Mouse (Mus musculus) CH12.LX (cell line): Measurements from ENCODE around the gene Prss2.

Experiments
- BHLHE40 ChIP-seq: IDR thresholded peaks from 2 replicates; pipeline ENCODE4 v1.6.1; 2011; ENCODE audit warnings: mild to moderate bottlenecking, low read depth, low read length, improper control_type of control experiment
- CHD2 ChIP-seq: IDR thresholded peaks from 2 replicates; pipeline ENCODE4 v1.6.1; 2011; ENCODE audit warnings: low read length, improper control_type of control experiment
- CTCF ChIP-seq, 2 experiments: IDR thresholded peaks in 1 of 2; conservative IDR thresholded peaks in 1 of 2; 2 replicates each; pipeline ENCODE4 v1.5.1; 2011 to 2012; ENCODE audit warnings: low read depth in 2 of 2, low read length in 2 of 2, improper control_type of control experiment in 1 of 2, inconsistent platforms in 1 of 2, mild to moderate bottlenecking in 1 of 2, moderate library complexity in 1 of 2
- E2F4 ChIP-seq: IDR thresholded peaks from 2 replicates; pipeline ENCODE4 v1.6.1; 2011; ENCODE audit warnings: low read depth, low read length, improper control_type of control experiment; ENCODE audit not compliant: insufficient replicate concordance
- EP300 ChIP-seq: IDR thresholded peaks from 2 replicates; pipeline ENCODE4 v1.6.1; 2011; ENCODE audit warnings: low read length, improper control_type of control experiment
- MAFK ChIP-seq: IDR thresholded peaks from 2 replicates; pipeline ENCODE4 v1.6.1; 2011; ENCODE audit warnings: low read length, improper control_type of control experiment; ENCODE audit not compliant: insufficient replicate concordance
- MAX ChIP-seq: IDR thresholded peaks from 2 replicates; pipeline ENCODE4 v1.6.1; 2011; ENCODE audit warnings: low read length, improper control_type of control experiment
- NRF1 ChIP-seq: IDR thresholded peaks from 2 replicates; pipeline ENCODE4 v1.6.1; 2014; ENCODE audit warnings: low read depth, mild to moderate bottlenecking, inconsistent platforms, low read length, improper control_type of control experiment, moderate library complexity
- POLR2A ChIP-seq: IDR thresholded peaks from 2 replicates; pipeline ENCODE4 v1.6.1; 2011; ENCODE audit warnings: low read depth, mild to moderate bottlenecking, improper control_type of control experiment, low read length
- RAD21 ChIP-seq: IDR thresholded peaks from 2 replicates; pipeline ENCODE4 v1.6.1; 2011; ENCODE audit warnings: low read depth, mild to moderate bottlenecking, low read length, improper control_type of control experiment, moderate library complexity
- USF1 ChIP-seq: IDR thresholded peaks from 2 replicates; pipeline ENCODE4 v1.6.1; 2014; ENCODE audit warnings: low read depth, mild to moderate bottlenecking, inconsistent platforms, low read length, improper control_type of control experiment
- ZKSCAN1 ChIP-seq: IDR thresholded peaks from 2 replicates; pipeline ENCODE4 v1.6.1; 2012; ENCODE audit warnings: low read depth, inconsistent platforms, low read length, improper control_type of control experiment, borderline replicate concordance
- ZMIZ1 ChIP-seq: IDR thresholded peaks from 2 replicates; pipeline ENCODE4 v1.6.1; 2012; ENCODE audit warnings: low read depth, mild to moderate bottlenecking, inconsistent platforms, low read length, improper control_type of control experiment
- ZNF384 ChIP-seq: IDR thresholded peaks from 2 replicates; pipeline ENCODE4 v1.6.1; 2012; ENCODE audit warnings: low read depth, low read length, improper control_type of control experiment, inconsistent platforms

- no peak for TF ChIP-seq CTCF (conservative IDR thresholded peaks at IDR 0.05 in 1 of 2, IDR thresholded peaks at IDR 0.05 in 1 of 2; ENCODE audit: low read depth in 2 of 2, low read length in 2 of 2)
- no peak for TF ChIP-seq EP300
- no peak for TF ChIP-seq USF1
- no peak for TF ChIP-seq POLR2A
- no peak for TF ChIP-seq ZKSCAN1
- no peak for TF ChIP-seq MAFK
- no peak for TF ChIP-seq MAX
- no peak for TF ChIP-seq BHLHE40
- no peak for TF ChIP-seq CHD2
- TF ChIP-seq E2F4, result no peak
- no peak for TF ChIP-seq ZNF384
- no peak for TF ChIP-seq RAD21
- TF ChIP-seq ZMIZ1, result no peak
- TF ChIP-seq NRF1, result no peak
Observed at GRCm38 (mm10) chr6:41559331-41559730, 37.7 kb downstream of the Prss2 start.
